Mouse (Mus musculus) MEL (cell line): ENCODE measurements at regions not wholly inside any gene's neighbourhood (a gene's known extent, or its start where the extent isn't known, plus 50 kb on each side); places are given as distances from the start of the nearest gene placed in this dataset.

Experiments
- CTCF ChIP-seq, 3 experiments: IDR thresholded peaks in 2 of 3; conservative IDR thresholded peaks in 1 of 3; 2 replicates each; pipeline ENCODE4 v1.5.1; 2011 to 2012; ENCODE audit warnings: low read length in 3 of 3, low read depth in 2 of 3, mild to moderate bottlenecking in 2 of 3, improper control_type of control experiment in 1 of 3, inconsistent platforms in 1 of 3, mixed read lengths in 1 of 3, moderate library complexity in 1 of 3; ENCODE audit not compliant: control insufficient read depth in 1 of 3, insufficient read depth in 1 of 3, poor library complexity in 1 of 3, severe bottlenecking in 1 of 3
- EP300 ChIP-seq, 2 experiments: IDR thresholded peaks; 2 replicates each; pipeline ENCODE4 v1.6.1; 2011; ENCODE audit warnings: improper control_type of control experiment in 2 of 2, low read length in 2 of 2, low read depth in 1 of 2, mild to moderate bottlenecking in 1 of 2
- GATA1 ChIP-seq: IDR thresholded peaks from 2 replicates; pipeline ENCODE4 v1.6.1; 2011; ENCODE audit warnings: low read depth, low read length, improper control_type of control experiment
- MAFK ChIP-seq: IDR thresholded peaks from 2 replicates; pipeline ENCODE4 v1.6.1; 2011; ENCODE audit warnings: low read depth, mild to moderate bottlenecking, low read length, improper control_type of control experiment, borderline replicate concordance
- MAX ChIP-seq: IDR thresholded peaks from 2 replicates; pipeline ENCODE4 v1.6.1; 2011; ENCODE audit warnings: low read length, improper control_type of control experiment
- MEF2A ChIP-seq: IDR thresholded peaks from 2 replicates; pipeline ENCODE4 v1.6.1; 2014; ENCODE audit warnings: low read depth, mild to moderate bottlenecking, inconsistent platforms, low read length, improper control_type of control experiment; ENCODE audit not compliant: poor library complexity, insufficient replicate concordance, severe bottlenecking; ENCODE audit errors: extremely low read depth
- MYC ChIP-seq: IDR thresholded peaks from 2 replicates; pipeline ENCODE4 v1.6.1; 2011; ENCODE audit warnings: low read depth, mild to moderate bottlenecking, low read length, improper control_type of control experiment, moderate library complexity
- NRF1 ChIP-seq: IDR thresholded peaks from 2 replicates; pipeline ENCODE4 v1.6.1; 2014; ENCODE audit warnings: low read depth, mild to moderate bottlenecking, inconsistent platforms, low read length, improper control_type of control experiment, moderate library complexity; ENCODE audit not compliant: poor library complexity, insufficient read depth, severe bottlenecking
- POLR2A ChIP-seq, 2 experiments: IDR thresholded peaks; 2 replicates each; pipeline ENCODE4 v1.6.1; 2011 to 2012; ENCODE audit warnings: low read length in 2 of 2, mild to moderate bottlenecking in 2 of 2, control low read depth in 1 of 2, improper control_type of control experiment in 1 of 2, low read depth in 1 of 2, moderate library complexity in 1 of 2; ENCODE audit not compliant: control insufficient read depth in 1 of 2, insufficient read depth in 1 of 2, poor library complexity in 1 of 2
- RCOR1 ChIP-seq: IDR thresholded peaks from 2 replicates; pipeline ENCODE4 v1.6.1; 2012; ENCODE audit warnings: low read depth, mild to moderate bottlenecking, inconsistent platforms, low read length, improper control_type of control experiment
- USF1 ChIP-seq: IDR thresholded peaks from 2 replicates; pipeline ENCODE4 v1.6.1; 2014; ENCODE audit warnings: low read depth, mild to moderate bottlenecking, inconsistent platforms, low read length, improper control_type of control experiment, moderate library complexity

- TF ChIP-seq NRF1 (no peak), CTCF (IDR thresholded peaks at IDR 0.05 in 2 of 3, conservative IDR thresholded peaks at IDR 0.05 in 1 of 3; ENCODE audit: control insufficient read depth in 1 of 3, insufficient read depth in 1 of 3, low read depth in 2 of 3, low read length in 3 of 3, poor library complexity in 1 of 3, severe bottlenecking in 1 of 3) (no peak), POLR2A (IDR thresholded peaks at IDR 0.05; ENCODE audit: control insufficient read depth in 1 of 2, insufficient read depth in 1 of 2, low read depth in 1 of 2, low read length in 2 of 2, poor library complexity in 1 of 2) (no peak), MYC (no peak), MAFK (no peak), GATA1 (no peak), USF1 (no peak), MAX (no peak), RCOR1 (no peak), MEF2A (no peak), EP300 (IDR thresholded peaks at IDR 0.05; ENCODE audit: low read depth in 1 of 2, low read length in 2 of 2) (no peak)
These were observed 189.6 kb downstream of the Rnd3 start for GRCm38 (mm10) chr2:50959323-50959722.
